Mouse (Mus musculus) heart, embryonic 13.5 days (tissue): ENCODE measurements at regions not wholly inside any gene's neighbourhood (a gene's known extent, or its start where the extent isn't known, plus 50 kb on each side); places are given as distances from the start of the nearest gene placed in this dataset.

ENCODE experiments used
- ATAC-seq: fragments of 200-750 bp; cut with Nextera tagmentation; 2 replicates; pipeline ENCODE4 v1.8.0; 2017; ENCODE audit warnings: moderate TSS enrichment; ENCODE audit not compliant: insufficient number of reproducible peaks, low FRiP score, low TSS enrichment; ENCODE audit errors: extremely low read depth
- H3K27ac ChIP-seq: fragments of 300-500 bp; sonication (generic); replicated peaks from 2 replicates; pipeline ENCODE4 v1.5.1; 2015; ENCODE audit warnings: moderate library complexity, mild to moderate bottlenecking, inconsistent platforms
- H3K27me3 ChIP-seq: fragments of 300-500 bp; sonication (generic); replicated peaks from 2 replicates; pipeline ENCODE4 v1.6.1; 2015; ENCODE audit warnings: mild to moderate bottlenecking, inconsistent platforms
- H3K36me3 ChIP-seq: fragments of 300-500 bp; sonication (generic); 2 replicates; pipeline ENCODE4 v1.6.1; 2015; ENCODE audit warnings: mild to moderate bottlenecking, inconsistent platforms
- H3K4me1 ChIP-seq: fragments of 300-500 bp; sonication (generic); 2 replicates; pipeline ENCODE4 v1.6.1; 2015; ENCODE audit warnings: inconsistent platforms
- H3K4me2 ChIP-seq: fragments of 300-500 bp; sonication (generic); 2 replicates; pipeline ENCODE4 v1.6.1; 2015; ENCODE audit warnings: inconsistent platforms, mild to moderate bottlenecking, moderate library complexity
- H3K4me3 ChIP-seq: fragments of 300-500 bp; sonication (generic); 2 replicates; pipeline ENCODE4 v1.5.1; 2015; ENCODE audit warnings: moderate library complexity, mild to moderate bottlenecking, inconsistent platforms
- H3K9ac ChIP-seq: fragments of 300-500 bp; sonication (generic); 2 replicates; pipeline ENCODE4 v1.6.1; 2015; ENCODE audit warnings: inconsistent platforms, mild to moderate bottlenecking, moderate library complexity
- H3K9me3 ChIP-seq: fragments of 300-500 bp; sonication (generic); 2 replicates; pipeline ENCODE4 v1.6.1; 2016; ENCODE audit warnings: inconsistent platforms
- WGBS: fragments of 180-500 bp; shearing (Covaris S2); methylation state at CpG from one replicate; pipeline ENCODE4 v1.1.7; 2015; ENCODE audit warnings: mixed read lengths; 5-methylcytosine and 5-hydroxymethylcytosine counted together

DNA sequence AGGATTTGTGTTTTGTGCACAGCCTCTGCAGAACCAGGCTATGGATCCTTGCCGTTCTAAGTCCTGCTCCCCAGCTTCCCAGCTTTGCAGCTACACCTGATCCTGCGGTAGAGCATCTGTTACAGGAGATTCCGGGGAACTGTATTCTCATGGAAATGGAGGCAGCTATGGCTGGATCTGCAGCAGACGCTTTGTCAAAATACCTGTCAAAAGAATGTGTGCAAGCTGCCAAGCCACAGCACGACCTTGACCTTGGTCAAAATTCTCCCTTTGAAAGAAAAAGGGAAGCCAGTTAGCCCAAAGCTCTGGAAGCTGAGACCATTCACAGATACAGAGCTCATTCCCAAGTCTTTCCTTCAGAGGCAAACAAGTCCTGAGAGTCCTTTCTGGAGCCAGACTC, 255.3 kb downstream of the Med13l start:
- no peaks in the 10 kb centered on the region; the same call in 1 of the 2 replicates for H3K27me3 ChIP-seq
- no peak overlapping the region for H3K4me3 ChIP-seq
- H3K36me3 ChIP-seq = no peaks in the 10 kb centered on the region
- peaks cover 19% of the 10 kb centered on the region for H3K4me1 ChIP-seq
- WGBS = 55% methylated on average over 5 of the region's 5 CpGs
- no peak overlapping the region for H3K4me2 ChIP-seq
- no peaks in the 10 kb centered on the region for H3K9me3 ChIP-seq
- no peak overlapping the region for H3K27ac ChIP-seq
- H3K9ac ChIP-seq = no peak overlapping the region
- no peak for ATAC-seq

DNA sequence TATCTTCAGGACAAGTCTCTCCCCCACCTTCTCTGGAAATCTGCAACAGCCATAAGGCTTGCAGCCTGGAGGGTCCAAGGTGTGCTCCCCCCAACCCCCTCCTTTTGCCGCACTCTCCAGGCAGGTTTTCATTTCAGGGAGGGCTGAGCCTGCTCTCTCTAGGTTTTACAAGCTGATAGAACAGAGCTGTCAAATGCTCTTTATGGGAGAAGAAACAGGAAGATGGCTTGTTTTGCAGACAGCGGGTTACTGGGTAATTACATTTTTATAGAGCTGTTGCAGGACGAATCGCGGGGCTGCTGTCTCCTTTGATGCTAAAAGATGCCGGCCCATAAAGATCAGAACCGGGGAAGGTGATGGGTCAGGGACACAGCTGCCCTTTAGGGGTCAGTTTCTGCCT, 257.8 kb downstream of the Med13l start:
- H3K4me1 ChIP-seq = peaks cover 7% of the 10 kb centered on the region
- no peaks in the 10 kb centered on the region for H3K36me3 ChIP-seq
- no peak overlapping the region for H3K9ac ChIP-seq
- no peak overlapping the region for H3K4me3 ChIP-seq
- no peaks in the 10 kb centered on the region; the same call in 1 of the 2 replicates for H3K27me3 ChIP-seq
- H3K4me2 ChIP-seq = no peak overlapping the region
- ATAC-seq = no peak
- H3K9me3 ChIP-seq = peaks cover 6% of the 10 kb centered on the region
- WGBS = 68% methylated on average over 7 of the region's 7 CpGs
- H3K27ac ChIP-seq = no peak overlapping the region

DNA sequence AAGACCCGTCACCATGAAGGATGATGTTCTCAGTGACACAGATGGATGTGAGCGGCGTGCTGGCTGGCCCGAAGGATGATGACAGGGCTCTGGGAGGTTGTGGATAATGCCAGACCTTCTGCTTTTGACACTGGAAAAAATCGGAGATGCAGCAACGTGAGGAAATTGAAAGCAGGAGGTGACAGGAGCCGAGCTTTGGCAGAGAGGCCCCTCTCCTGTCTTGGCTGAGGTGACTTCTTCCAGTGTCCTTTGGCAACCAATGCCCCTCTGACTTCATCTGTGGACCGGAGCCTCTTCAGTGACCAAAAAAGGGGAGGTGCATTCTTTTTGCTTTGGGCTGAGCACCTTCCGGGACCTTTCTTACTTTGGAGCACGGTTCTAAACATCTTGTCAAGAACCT, 264.3 kb downstream of the Med13l start:
- Histone ChIP-seq H3K4me2 (no peak overlapping the region), H3K4me1 (no peaks in the 10 kb centered on the region), H3K27me3 (no peaks in the 10 kb centered on the region), H3K9ac (no peak overlapping the region), H3K9me3 (peaks cover 6% of the 10 kb centered on the region), H3K27ac (no peak overlapping the region), H3K36me3 (no peaks in the 10 kb centered on the region), H3K4me3 (no peak overlapping the region)
- no peak for ATAC-seq
- 69% methylated on average over 10 of the region's 10 CpGs for WGBS

DNA sequence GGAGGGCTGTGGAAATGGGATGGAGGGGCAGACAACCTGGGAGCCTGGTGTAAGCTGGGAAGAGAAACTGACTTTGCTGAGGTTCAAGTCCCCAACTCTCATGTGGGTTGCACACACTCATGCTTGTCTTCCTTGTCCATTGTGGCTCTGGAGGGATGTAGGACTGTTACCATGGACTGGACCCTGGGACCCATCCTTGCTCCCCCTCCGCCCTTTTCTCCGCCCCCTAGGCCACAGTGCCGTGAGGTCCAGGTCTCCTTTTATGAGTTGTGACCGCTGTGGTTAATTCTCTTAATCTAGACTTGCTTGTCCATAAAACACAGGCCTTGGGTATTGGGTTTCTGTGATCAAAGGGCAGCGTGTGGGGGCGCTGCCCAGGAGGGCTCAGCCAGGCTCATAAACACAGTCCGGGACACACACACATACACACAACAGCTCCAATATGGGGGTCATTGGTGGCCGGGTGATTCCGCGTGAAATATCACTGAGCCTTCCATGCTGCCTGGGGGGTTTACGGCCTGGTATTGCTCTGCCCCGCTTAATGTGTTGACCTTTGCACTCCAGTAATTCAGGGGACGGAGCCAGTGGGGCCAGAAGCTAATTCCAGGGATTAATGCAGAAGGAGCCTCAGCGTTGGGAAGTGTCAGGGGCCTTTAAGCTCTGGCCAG, 268.7 kb downstream of the Med13l start:
- no peak for ATAC-seq
- Histone ChIP-seq H3K36me3 (no peaks in the 10 kb centered on the region), H3K27ac (no peak overlapping the region), H3K9me3 (no peaks in the 10 kb centered on the region; the same call in 1 of the 2 replicates), H3K9ac (no peak overlapping the region), H3K4me3 (no peak overlapping the region), H3K4me1 (peaks cover 8% of the 10 kb centered on the region; the same call in 1 of the 2 replicates), H3K4me2 (no peak overlapping the region), H3K27me3 (no peaks in the 10 kb centered on the region)
- 74% methylated on average over 14 of the region's 14 CpGs for WGBS

DNA sequence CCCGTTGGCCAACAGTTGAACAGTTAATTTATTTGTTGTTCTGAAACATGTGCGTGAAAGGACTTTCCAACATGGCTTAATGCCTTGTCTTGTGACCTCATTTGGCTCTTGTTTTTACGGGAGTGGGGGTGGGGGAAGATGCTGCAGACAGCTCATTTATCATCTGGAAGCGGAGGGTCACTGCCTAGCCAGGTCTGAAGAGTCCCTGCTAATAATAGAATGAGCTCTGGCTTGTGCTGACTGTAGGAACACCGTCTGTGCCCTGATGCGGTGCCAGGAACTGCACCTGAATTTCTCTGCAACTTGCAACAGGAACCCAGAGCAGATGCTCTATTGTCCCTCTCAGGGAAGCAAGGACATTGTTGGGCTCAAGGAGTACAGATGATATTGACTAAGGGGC, 272.2 kb downstream of the Med13l start:
- ATAC-seq = no peak
- H3K36me3 ChIP-seq = no peaks in the 10 kb centered on the region
- H3K9me3 ChIP-seq = no peaks in the 10 kb centered on the region; the same call in 1 of the 2 replicates
- no peak overlapping the region for H3K9ac ChIP-seq
- no peak overlapping the region for H3K4me3 ChIP-seq
- peaks cover 8% of the 10 kb centered on the region; the same call in 1 of the 2 replicates for H3K4me1 ChIP-seq
- no peak overlapping the region for H3K4me2 ChIP-seq
- no peak overlapping the region for H3K27ac ChIP-seq
- H3K27me3 ChIP-seq = no peaks in the 10 kb centered on the region
- 28% methylated on average over 6 of the region's 6 CpGs for WGBS

DNA sequence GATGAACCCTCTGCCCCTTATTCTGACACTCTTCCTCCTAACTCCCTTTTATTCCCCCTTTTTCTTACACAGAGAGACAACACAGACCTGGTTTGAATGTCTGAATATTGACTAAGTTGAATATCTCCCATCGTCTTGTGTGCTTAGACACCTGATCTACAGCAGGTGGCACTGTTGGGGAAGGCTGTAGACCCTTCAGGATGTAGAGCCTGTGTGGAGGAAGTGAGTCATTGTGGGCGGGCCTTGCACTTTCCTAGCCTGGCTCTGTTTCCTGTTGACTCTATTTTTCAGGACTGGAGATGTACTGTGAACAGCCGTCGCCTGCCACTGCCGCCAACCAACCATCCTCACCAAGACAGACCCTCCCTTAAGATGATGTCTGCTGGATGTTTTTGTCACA, 273.6 kb downstream of the Med13l start:
- Histone ChIP-seq H3K27me3 (no peaks in the 10 kb centered on the region), H3K9me3 (no peaks in the 10 kb centered on the region; the same call in 1 of the 2 replicates), H3K4me1 (peaks cover 14% of the 10 kb centered on the region), H3K4me3 (no peak overlapping the region), H3K4me2 (no peak overlapping the region), H3K9ac (no peak overlapping the region), H3K27ac (no peak overlapping the region), H3K36me3 (no peaks in the 10 kb centered on the region)
- 70% methylated on average over 5 of the region's 5 CpGs for WGBS
- ATAC-seq = no peak

DNA sequence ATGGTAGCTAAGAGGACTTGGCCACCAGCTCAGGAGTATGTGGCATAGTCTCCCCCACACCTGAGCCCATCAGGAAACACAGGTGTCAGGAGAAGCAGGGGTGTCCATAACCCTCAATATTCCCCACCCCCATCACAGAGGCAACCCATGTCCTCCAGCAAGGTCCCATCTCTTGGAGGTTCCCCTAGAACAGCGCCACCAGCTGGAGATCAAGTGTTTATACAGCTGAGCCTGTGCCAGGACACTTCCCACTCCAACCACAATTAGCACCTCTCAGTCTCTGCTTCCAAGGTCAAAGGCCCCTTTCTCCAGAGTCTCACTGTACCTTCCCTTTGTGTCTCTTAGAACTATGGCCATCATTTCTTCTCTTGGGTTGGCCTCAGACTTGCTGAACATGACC, 276.5 kb downstream of the Med13l start:
- Histone ChIP-seq H3K4me2 (no peak overlapping the region), H3K27me3 (no peaks in the 10 kb centered on the region), H3K9ac (no peak overlapping the region), H3K36me3 (no peaks in the 10 kb centered on the region), H3K4me1 (peaks cover 26% of the 10 kb centered on the region), H3K4me3 (no peak overlapping the region), H3K9me3 (no peaks in the 10 kb centered on the region; the same call in 1 of the 2 replicates), H3K27ac (no peak overlapping the region)
- 44% methylated on average over 1 of the region's 1 CpGs for WGBS
- no peak for ATAC-seq

DNA sequence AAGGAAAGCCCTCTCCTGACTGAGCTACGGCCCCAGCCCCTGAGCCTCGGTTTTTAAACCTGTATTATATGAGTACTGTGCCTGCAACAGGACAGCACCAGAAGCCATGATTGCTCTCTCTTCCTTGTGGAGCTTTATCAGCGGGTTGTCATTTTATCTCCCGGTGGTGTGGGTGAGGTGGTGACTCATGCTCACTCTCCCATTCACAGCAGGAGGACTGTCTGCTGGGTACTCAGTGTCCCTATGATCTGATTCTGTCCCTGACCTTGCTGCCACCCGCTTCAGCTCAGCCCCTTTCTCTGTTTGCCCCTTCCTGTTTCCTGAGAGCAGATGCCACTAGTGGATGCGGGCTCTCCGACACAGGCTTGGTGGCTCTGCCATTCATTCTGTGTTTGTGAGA, 277.9 kb downstream of the Med13l start:
- no peak overlapping the region for H3K4me2 ChIP-seq
- H3K4me1 ChIP-seq = peaks cover 21% of the 10 kb centered on the region
- no peaks in the 10 kb centered on the region for H3K27me3 ChIP-seq
- ATAC-seq = no peak
- no peak overlapping the region for H3K4me3 ChIP-seq
- H3K27ac ChIP-seq = no peak overlapping the region
- H3K9ac ChIP-seq = no peak overlapping the region
- 36% methylated on average over 7 of the region's 7 CpGs for WGBS
- no peaks in the 10 kb centered on the region for H3K36me3 ChIP-seq
- no peaks in the 10 kb centered on the region; the same call in 1 of the 2 replicates for H3K9me3 ChIP-seq

DNA sequence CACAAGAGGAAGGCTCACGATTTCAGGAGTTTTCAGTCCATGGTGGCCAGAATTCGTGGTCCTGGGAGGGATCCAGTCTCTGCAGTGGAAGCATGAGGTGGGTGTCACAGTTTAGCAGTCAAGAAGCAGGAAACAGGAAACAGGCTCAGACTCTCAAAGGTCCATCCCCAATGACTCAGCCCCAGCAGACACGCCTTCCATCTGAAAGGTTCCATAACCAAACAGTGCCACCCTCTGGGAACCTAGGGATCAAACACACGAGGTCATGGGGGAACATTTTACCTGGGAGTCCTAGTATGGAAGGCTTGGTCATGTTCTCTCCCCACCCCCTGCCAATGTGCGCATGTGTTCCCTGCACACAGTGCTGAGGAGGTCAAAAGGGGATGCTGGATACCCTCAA, 279.4 kb downstream of the Med13l start:
- Histone ChIP-seq H3K9ac (no peak overlapping the region), H3K27me3 (no peaks in the 10 kb centered on the region), H3K4me2 (no peak overlapping the region), H3K4me3 (no peak overlapping the region), H3K9me3 (no peaks in the 10 kb centered on the region), H3K36me3 (no peaks in the 10 kb centered on the region), H3K4me1 (peaks cover 21% of the 10 kb centered on the region), H3K27ac (no peak overlapping the region)
- 48% methylated on average over 5 of the region's 5 CpGs for WGBS
- ATAC-seq = no peak

DNA sequence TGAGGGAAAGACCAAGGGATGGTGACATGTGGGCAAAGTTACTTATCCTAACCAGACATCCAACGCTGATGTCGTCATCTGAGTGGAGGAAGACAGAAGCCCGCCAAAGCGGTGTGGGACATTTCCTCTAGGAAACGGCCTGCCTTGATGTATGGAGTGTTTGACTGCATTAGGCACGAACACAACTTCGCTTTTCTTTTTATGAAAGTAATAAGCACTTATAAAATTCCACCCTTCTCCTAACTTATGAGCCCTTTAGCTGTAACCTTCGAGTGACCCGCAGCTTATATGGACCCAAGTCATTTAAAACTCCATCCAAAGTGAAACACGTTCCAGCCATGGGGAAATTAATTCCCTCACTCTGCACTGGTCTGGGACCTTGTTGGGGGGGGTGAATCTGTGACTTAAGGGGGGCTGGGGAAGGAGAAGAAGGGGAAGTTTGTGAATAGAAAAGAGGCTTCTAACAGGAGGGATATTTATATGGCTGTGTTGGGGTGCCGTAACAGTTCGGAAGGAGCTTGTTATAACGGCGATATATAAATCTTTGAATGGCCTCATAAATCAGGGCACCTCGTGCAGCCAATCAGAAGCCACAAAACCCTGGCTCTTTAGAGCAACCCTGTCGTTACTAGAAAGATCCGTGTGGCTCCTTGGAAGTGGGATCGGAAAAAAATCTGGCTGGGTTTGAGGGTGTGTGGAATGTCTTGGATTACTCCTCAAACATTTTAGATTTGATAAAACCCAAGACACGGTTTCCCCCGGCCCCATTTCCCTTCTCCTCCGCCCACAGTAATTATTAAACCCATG, 280.9 kb downstream of the Med13l start:
- Histone ChIP-seq H3K9ac (no peak overlapping the region), H3K27ac (no peak overlapping the region; the same call in 1 of the 2 replicates), H3K9me3 (no peaks in the 10 kb centered on the region), H3K4me1 (peaks cover 21% of the 10 kb centered on the region), H3K36me3 (no peaks in the 10 kb centered on the region), H3K4me3 (no peak overlapping the region), H3K27me3 (no peaks in the 10 kb centered on the region), H3K4me2 (no peak overlapping the region)
- no peak for ATAC-seq
- WGBS = 61% methylated on average over 21 of the region's 21 CpGs

DNA sequence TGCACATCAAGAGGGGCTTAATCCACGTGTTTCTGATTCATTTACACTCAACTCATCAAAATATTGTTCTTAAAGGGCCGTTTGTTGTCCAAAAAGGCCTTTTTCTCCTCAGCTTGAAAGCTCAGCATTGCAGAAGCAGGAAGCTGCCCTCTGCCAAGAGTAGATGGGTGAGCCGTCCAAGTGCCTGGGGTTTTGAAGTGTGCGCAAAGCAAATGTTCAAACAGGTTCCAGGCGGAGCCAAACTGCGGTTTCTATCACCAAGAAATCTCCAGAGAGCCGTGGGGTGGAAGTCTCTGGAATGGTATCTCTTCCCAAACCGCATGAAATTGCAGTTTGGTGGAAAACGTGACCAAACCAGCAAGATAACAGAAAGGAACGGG, 281.5 kb downstream of the Med13l start:
- no peak overlapping the region for H3K4me3 ChIP-seq
- ATAC-seq = no peak
- H3K9ac ChIP-seq = no peak overlapping the region
- H3K9me3 ChIP-seq = no peaks in the 10 kb centered on the region
- no peak overlapping the region; the same call in 1 of the 2 replicates for H3K27ac ChIP-seq
- WGBS = 36% methylated on average over 10 of the region's 10 CpGs
- no peak overlapping the region for H3K4me2 ChIP-seq
- H3K27me3 ChIP-seq = no peaks in the 10 kb centered on the region
- peaks cover 21% of the 10 kb centered on the region for H3K4me1 ChIP-seq
- no peaks in the 10 kb centered on the region for H3K36me3 ChIP-seq
